16 mouse cellular contexts compared by ENCODE assay signal in genomic region chr6:145037626-145038025, GRCm38 (mm10). TPM values are rescaled to one million over a fixed set of nuclear protein-coding genes. Genes with fewer than 3 reads are reported as not detected.
DNase-seq lines count a peak whose midpoint lies in the region.
"Had no signal": no experiment of that assay in that cellular context is flagged by ENCODE, and none has a peak within 500 bp of the region (broad histone marks: within the 10 kb centered on the region; RNA-seq: fewer than 3 reads in every experiment).

No protein-coding gene starts in this region.

- peak; percentile 22 for DNase-seq in adrenal gland, postnatal 14 days
- DNase-seq in adrenal gland, postnatal 10 days: no peak
- DNase-seq in ovary, postnatal 36 days (ENCODE audit: low spot score): peak; percentile 61
- no peak for DNase-seq in ovary, postnatal 10 days (ENCODE audit: low spot score)
- no peak for DNase-seq in lung, postnatal 10 days
- DNase-seq: adrenal gland, adult 2 months; adrenal gland, postnatal 25 days; B cell, adult 2 months; cerebellum, adult 11 months; cerebellum, adult 18-20 months; cerebellum, adult 8-10 months; cerebellum, adult 9-11 months; cerebellum, postnatal 14 days; cerebellum, postnatal 36 days; embryo, embryonic 11 days had no signal

RNA-seq across cellular contexts. Expression of gene Bcat1, which starts 38.4 kb away (rescaled TPM):
- 5.9 and 8.0 TPM in 2 replicates for total RNA-seq in adrenal gland, postnatal 14 days (2021)
- total RNA-seq in adrenal gland, postnatal 10 days (2021): 1 to 10 TPM; 7.5 to 7.6 TPM
- total RNA-seq: MEL had no signal

Comparison
In these comparisons a context has a peak if more than half of its experiments do, and no peak if none do; other contexts are left out.
1. DNase-seq: peak in adrenal gland, postnatal 14 days (single experiment) and ovary, postnatal 36 days (single experiment); none in adrenal gland, postnatal 10 days (single experiment), ovary, postnatal 10 days (single experiment) and lung, postnatal 10 days (single experiment).